Mouse (Mus musculus): Measurements from ENCODE around the gene Agpat3.

DNA sequence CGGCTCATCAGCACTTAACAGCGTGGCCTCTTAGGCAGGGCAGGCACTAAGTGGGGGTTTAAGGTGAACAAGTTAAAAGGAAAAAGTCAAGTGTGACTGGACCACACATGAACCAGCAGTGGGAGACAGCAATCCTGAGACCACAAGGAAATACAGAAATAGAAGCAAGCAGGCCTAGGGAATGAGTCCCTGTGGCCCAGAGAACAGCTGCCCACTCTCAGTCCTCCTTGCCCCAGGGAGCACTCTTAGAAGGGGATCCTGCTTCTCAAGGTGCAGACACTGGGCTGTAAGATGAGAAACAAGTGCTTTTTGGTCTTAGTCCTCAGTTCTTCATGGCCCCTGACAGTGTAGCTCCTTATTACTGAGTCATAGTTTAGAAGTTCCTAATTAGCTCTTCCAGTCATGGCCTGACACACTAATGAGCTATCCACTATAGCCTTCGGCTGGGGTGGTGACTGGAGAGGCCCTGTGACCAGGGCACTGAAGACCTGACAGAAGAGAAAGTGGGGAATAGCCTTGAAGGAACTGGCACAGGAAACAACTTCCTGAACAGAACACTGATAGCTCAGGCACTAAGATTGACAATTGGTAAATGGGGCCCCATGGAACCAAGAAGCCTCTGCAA, 31.0 kb downstream of the Agpat3 start:
- no peak for TF ChIP-seq CTCF (IDR thresholded peaks at IDR 0.05; ENCODE audit: control insufficient read depth, insufficient read depth, low read length)
- no peak for TF ChIP-seq POLR2A (IDR thresholded peaks at IDR 0.05; ENCODE audit: borderline replicate concordance, control insufficient read depth, low read depth, low read length)
